Mouse (Mus musculus): ENCODE measurements around the gene Map2k1. TPM values are rescaled to one million over a fixed set of nuclear protein-coding genes. Genes with fewer than 3 reads are reported as not detected.

Map2k1 gene
- total RNA-seq, 2 experiments from 2014 or later = 81.5 to 83.4 TPM

GRCm38 (mm10) chr9:64252591-64253020 is 825 bp downstream of the Map2k1 start:
- peak in 1 of 2 experiments; percentile 38 for DNase-seq (ENCODE audit: low spot score in 2 of 2)

GRCm38 (mm10) chr9:64250111-64250730 is 3.2 kb downstream of the Map2k1 start:
- DNase-seq (ENCODE audit: low spot score in 2 of 2) = no peak

- DNase-seq (ENCODE audit: low spot score in 2 of 2) = no peak
Measured at GRCm38 (mm10) chr9:64249371-64249770, 4.1 kb downstream of the Map2k1 start.

- no peak for DNase-seq (ENCODE audit: low spot score in 2 of 2)
Measured at GRCm38 (mm10) chr9:64242381-64242831, 11.0 kb downstream of the Map2k1 start.

GRCm38 (mm10) chr9:64240681-64241080 is 12.8 kb downstream of the Map2k1 start:
- no peak for DNase-seq (ENCODE audit: low spot score in 2 of 2)

GRCm38 (mm10) chr9:64240116-64240515 is 13.3 kb downstream of the Map2k1 start:
- DNase-seq (ENCODE audit: low spot score in 2 of 2) = no peak

GRCm38 (mm10) chr9:64236056-64236455 is 17.4 kb downstream of the Map2k1 start:
- DNase-seq (ENCODE audit: low spot score in 2 of 2) = no peak

- DNase-seq (ENCODE audit: low spot score in 2 of 2) = no peak
Measured at GRCm38 (mm10) chr9:64234768-64235435, 18.5 kb downstream of the Map2k1 start, which contains the start of gene Uchl4. Gene Uchl4 (plus strand): TSS chr9:64235201.

GRCm38 (mm10) chr9:64233656-64234055 is 19.8 kb downstream of the Map2k1 start:
- DNase-seq (ENCODE audit: low spot score in 2 of 2) = no peak

- DNase-seq (ENCODE audit: low spot score in 2 of 2) = no peak
Measured at GRCm38 (mm10) chr9:64232257-64232957, 21.0 kb downstream of the Map2k1 start.

GRCm38 (mm10) chr9:64231674-64232073 is 21.8 kb downstream of the Map2k1 start:
- no peak for DNase-seq (ENCODE audit: low spot score in 2 of 2)

- DNase-seq (ENCODE audit: low spot score in 2 of 2) = no peak
Measured at GRCm38 (mm10) chr9:64231171-64231570, 22.3 kb downstream of the Map2k1 start.

GRCm38 (mm10) chr9:64228972-64229371 is 24.5 kb downstream of the Map2k1 start:
- no peak for DNase-seq (ENCODE audit: low spot score in 2 of 2)

- no peak for DNase-seq (ENCODE audit: low spot score in 2 of 2)
Measured at GRCm38 (mm10) chr9:64227736-64228135, 25.7 kb downstream of the Map2k1 start.

GRCm38 (mm10) chr9:64225805-64226204 is 27.6 kb downstream of the Map2k1 start:
- no peak for DNase-seq (ENCODE audit: low spot score in 2 of 2)

GRCm38 (mm10) chr9:64222098-64222497 is 31.3 kb downstream of the Map2k1 start:
- DNase-seq (ENCODE audit: low spot score in 2 of 2) = no peak

- no peak for DNase-seq (ENCODE audit: low spot score in 2 of 2)
Measured at GRCm38 (mm10) chr9:64221480-64221879, 32.0 kb downstream of the Map2k1 start.

GRCm38 (mm10) chr9:64220603-64221002 is 32.8 kb downstream of the Map2k1 start:
- DNase-seq (ENCODE audit: low spot score in 2 of 2) = no peak

- no peak for DNase-seq (ENCODE audit: low spot score in 2 of 2)
Measured at GRCm38 (mm10) chr9:64219772-64220420, 33.5 kb downstream of the Map2k1 start.

- no peak for DNase-seq (ENCODE audit: low spot score in 2 of 2)
Measured at GRCm38 (mm10) chr9:64219305-64219704, 34.1 kb downstream of the Map2k1 start.

- DNase-seq (ENCODE audit: low spot score in 2 of 2) = no peak
Measured at GRCm38 (mm10) chr9:64217887-64218286, 35.5 kb downstream of the Map2k1 start.
